Mouse (Mus musculus) kidney, postnatal 36 days (tissue): ENCODE results near the gene Cdh13.
"Not testable (repeated sequence)": the region's sequence is repeated elsewhere in the genome, so short reads cannot be mapped to it uniquely, and the experiment has no call there.

Experiments used
- DNase-seq, 2 experiments: peaks; one replicate each; pipeline ENCODE4 v3.0.0; 2021 to 2022; ENCODE audit warnings: mixed read lengths in 2 of 2

Cdh13 gene

DNA sequence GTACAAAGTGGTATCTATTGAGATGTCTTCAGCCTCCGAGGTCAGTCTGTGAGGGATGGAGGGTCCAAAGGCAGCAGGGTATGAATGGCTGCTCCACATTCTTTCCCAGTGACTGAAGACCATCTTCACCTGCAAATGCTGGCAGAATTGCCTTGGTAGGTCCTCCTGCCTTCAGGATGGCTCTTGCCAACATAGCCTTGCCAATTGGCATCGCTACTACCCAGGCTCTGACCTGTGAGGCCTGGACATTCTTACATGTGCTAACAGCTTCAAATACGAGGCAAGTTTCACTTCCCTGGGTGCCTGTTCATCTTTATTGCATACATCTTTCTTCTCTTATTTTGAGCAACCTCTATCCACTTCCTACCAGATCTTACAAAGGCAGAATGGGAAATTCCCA lies 425.8 kb downstream of the Cdh13 start:
- no peak for DNase-seq

DNA sequence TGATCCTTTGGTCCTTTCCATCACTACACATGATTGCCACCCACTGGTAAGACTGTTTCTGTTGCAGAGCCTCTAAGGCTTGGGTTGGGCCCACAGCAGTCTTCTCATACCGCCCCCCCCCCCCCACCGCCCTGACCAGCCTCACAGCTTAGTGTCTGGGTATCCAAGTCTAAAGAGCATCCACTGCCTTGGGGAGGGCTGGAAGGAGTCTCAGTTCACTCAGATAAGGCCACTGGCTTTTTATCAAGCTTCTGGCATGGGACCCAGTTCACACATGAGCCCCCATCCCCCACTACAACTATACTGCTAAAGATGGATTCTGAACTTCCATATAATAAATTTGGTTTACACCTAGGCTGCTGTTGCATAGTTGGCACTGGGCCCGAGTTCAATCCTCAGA lies 428.1 kb downstream of the Cdh13 start:
- DNase-seq: no peak

DNA sequence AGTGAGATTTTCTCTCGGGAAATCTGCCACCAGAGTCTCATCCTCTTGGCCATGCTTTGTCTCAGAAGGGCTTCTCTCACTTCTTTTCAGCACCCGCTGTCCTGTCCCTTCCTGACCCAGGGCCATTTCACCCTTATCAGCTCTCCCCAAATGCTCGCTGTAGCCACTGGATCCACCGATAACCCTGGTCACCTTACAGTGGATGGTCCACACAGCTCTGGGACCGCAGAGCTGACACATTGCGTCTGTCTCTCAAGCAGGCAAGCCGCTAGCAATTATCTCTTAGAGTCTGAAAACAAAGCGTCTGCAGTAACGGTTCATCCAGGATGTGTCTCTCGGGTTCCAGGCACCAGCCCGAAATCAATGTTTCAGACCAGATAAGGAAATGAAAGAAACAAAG lies 429.6 kb downstream of the Cdh13 start:
- peak; percentile 27 to 42 for DNase-seq

DNA sequence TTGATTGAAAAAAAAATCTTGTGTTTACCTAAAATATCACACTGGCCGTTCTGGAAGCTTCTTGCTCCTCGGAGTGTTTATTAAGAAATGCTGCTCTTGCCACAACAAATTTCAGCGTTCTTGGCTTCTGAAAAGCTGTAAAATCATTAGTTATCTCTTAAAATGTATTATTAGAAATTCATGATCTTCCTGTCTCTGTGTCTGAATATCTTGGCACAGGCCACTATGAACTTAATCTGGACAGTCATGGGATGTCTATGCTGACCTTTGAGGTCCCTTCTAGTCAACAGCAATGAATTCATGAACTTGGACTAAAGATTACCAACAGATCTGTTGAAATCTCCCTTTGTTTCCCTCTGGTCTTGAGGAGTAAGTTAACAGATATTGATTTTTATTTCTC lies 430.1 kb downstream of the Cdh13 start:
- peak; percentile 6 to 56 for DNase-seq

DNA sequence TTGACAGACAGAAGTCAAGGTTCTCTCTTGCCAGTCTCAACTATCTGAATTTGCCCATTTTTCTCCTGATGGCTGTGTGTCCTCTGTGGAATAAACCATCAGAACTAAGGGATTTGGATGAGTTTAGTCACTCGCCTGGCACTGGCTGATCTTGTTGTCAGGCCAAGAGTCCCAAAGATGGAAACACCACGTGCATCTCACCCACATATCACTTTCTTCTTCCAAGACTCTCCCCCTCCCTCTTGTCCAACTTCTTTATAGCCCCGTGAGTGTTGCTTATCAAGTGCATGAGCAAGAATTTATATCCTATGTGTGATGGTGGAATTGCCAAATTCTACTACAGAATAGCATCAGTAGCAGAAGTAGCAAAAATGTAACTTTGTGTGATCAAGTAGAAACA lies 439.4 kb downstream of the Cdh13 start:
- DNase-seq: no peak

DNA sequence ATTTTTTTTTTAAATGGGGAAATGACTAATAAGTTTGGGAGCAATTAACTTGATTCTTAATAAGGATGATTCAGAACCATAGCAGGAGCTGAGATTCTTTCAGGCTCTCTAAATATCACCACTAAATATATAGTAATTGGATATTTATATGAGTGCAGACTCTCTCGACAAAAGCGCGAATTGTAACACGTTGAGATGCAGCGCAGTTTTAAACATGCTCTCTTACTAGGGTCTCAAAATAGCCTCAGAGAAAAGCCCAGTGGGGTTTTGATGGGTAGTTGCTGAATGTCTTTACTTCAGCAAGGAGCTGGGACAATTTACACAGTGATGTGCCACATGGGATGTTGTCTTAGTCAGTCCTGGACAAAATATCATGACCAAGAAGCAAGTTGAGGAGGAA lies 442.1 kb downstream of the Cdh13 start:
- DNase-seq: no peak

DNA sequence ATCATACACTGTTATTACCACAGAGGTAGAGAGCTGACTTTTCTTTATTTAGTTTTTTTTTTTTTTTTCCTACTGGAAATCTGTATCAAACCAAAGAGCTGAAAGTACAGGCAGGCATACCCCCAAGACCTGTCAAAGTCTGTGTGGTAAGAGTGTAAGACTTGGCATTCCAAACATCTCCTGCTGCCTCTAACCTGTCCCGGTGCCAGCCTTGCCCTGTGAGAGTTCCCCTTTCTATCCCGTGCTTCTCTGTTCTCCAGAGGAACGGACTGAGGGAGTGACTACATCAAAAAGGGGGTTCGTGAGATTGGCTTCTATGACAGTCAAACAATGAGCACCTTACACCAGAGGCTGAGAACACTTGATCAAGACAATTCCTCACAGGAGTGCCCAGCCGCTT lies 458.2 kb downstream of the Cdh13 start:
- no peak for DNase-seq

DNA sequence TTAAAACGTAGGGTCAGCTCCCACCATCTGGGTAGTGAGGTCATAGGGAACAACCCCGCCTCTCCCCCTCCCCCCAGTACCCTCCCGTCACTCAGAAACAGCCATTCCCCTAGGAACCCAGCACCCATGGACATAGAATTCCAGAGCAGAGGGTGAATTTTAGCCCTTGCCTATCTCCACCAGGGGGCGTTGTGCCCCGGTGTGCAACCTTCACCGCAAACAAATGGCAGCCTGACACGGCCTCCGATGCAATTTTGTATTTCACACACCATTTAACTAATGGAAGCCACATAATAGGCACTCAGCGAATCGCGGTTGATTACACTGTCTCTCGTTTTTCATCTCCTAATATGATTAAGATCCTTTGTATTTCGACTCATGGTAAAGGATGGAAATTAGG lies 461.5 kb downstream of the Cdh13 start:
- no peak for DNase-seq

DNA sequence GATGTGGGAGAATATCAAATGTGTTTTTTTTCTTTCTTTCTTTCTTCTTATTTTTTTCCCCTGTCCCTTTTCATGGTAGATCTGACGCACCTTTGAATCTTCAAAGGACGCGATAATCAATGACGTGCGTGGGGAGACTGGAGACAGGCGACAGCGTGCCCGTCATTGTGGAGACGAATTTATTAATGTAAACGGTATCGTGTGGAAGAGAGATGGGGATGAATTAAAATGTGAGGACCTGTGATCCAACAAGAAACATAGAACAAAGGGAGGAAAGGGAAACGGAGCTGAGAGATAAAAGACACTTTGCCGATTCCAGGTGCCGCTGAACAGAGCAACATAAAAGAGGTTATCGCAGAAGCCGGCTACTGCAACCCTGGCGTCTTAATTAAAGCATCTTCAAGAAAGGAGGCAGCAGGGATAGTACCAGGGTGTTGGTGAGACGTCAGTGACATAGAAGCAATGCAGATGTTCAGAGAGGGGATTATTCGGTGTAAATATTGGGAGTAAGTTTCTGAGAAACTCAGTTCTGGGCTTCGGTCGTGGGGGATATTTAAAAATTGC lies 464.6 kb downstream of the Cdh13 start:
- DNase-seq: no peak

DNA sequence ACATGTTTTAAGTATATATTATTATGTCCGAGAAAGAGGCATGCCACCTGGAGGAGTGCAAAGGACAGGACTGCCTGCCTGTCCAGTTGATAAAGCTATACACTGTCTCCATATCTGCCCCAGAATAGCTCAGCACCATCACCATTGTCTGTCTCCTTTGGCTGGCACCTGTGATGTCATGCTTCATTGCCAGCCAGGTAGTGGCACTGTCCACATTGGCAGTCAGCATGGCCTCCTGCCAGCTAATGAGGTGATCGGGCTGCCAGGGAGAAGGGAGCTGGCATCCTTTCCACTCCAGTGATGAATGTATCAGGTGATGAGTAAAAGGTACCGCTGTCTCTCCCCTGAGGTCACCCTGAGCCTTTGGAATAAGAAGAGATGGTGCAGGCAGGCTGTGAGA lies 465.7 kb downstream of the Cdh13 start:
- DNase-seq: no peak

DNA sequence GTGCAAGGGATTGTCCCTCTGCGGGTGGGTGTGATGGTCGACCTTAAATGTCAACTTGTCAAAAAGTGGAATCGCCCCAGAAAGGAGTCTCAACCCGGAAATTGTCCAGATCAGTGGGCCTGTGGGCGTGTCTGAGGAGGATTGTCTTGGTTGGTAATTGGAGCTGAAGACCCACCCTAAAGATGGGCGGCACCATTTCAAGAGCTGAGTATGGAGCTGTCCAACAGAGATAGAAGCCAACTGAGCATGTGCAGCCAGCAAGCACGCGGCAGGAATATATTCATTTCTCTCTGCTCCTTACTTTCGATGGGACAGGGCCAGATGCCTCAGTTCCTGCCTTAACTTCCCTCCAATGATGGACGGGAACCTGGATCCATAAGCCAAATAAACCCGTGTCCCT lies 466.3 kb downstream of the Cdh13 start:
- no peak for DNase-seq

DNA sequence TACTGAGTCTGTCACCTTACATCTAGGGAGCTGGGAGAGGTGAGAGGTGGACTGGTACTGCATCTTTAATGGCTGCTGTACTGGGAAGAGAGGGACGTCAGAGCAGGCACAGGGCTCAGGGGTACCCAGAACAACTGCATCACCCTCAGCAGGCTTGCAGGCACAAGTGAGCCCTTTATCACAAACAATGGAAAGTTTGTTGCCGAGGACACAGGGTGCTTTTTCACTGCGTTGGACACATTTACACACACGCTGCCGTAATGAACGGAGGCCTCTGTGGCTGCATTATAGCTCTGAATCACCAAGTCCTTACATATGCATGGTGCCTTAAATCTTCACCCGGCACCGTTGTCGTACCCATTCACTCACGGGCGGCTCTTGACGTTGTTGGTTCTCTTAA lies 470.2 kb downstream of the Cdh13 start:
- no peak for DNase-seq

DNA sequence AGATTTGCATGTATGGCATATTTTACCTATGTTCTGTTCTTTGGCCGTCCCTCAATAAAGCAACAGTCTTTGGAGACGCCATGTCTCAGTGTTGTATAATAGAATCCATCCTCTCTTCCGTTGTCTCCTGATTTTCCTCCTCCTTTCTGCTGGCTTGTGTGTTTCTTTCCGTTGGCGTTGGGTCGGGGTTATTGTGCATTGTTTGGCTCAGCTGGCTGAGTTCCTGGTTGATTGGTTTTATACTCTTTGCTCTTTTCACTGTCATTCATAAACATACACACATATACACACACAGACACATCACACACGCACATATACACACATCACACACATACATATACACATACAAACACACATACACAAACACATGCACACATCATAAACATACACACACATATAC lies 470.6 kb downstream of the Cdh13 start:
- DNase-seq: no peak

DNA sequence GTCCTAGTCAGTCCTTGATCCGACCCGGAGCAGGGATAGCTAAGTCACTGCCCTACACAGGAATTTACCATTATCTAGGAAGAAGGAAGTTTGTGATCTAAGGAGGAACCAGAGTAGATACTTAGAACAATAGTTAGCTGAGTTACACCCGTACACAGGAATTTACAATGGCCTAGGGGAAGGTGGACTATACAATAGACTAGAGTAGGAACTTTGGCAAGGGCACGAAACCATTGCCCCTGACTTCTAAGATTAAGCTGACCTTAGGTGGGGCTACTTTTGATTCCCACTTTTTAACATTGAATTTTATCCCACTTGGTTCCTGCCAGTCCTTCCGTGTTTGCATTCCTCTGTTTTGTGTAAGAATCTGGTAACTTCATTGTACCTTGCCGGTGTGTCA lies 494.0 kb downstream of the Cdh13 start:
- not testable (repeated sequence) for DNase-seq

DNA sequence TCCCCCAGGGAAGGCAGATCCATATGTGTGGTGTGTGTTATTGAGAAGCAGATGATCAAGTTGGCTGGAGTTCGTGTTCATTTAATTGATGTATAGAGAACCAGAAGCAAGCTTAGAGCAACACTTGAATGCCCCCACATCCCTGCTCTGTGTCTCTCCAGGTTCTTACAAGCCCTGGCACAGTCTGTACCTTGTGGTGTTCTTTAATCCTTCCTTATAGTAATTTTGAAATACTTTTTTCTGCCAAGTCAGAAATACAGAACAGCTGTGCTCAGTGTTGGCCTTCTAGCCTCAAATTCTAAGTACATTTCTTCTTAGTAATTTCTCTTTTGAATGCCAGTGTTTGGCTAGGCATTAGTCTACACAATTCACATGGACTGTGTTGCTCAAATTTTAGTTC lies 494.8 kb downstream of the Cdh13 start:
- DNase-seq: no peak

DNA sequence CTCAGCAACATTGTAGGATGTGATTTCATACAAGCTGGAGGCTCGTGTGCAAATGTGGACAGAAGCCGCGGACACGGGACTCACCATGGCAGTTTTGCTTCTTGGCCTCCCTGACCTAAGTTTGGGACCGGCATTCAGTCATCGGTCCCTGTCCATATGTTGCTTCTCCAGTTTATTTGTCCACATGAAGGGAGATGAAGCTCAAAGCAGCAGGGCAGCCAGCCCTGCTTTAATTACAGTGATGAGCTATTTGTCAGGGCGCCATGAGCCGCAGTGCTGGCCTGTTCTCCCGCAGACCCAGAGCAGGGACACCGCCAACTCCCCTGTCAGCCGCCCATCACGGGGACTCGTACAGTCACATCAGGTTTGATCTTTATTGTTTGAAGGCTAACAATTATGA lies 502.1 kb downstream of the Cdh13 start:
- no peak for DNase-seq

DNA sequence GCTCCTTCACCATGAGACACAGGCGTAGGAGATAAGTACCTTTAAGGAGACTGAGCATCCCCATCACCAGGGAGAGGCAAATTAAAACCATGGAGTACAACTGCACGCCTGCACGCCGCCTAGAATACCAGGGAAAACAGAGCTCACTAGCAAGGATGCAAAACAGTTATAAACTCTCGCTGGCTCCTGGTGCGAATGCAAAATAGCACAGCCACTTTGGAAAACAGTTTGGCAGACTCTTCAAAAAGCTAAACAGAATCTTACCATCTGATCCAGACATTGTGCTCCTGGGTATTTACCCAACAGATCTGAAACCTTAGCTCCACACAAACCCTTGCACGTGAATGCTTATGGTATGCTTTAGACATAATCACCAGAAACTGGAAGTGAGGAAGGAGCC lies 506.1 kb downstream of the Cdh13 start:
- no peak for DNase-seq

DNA sequence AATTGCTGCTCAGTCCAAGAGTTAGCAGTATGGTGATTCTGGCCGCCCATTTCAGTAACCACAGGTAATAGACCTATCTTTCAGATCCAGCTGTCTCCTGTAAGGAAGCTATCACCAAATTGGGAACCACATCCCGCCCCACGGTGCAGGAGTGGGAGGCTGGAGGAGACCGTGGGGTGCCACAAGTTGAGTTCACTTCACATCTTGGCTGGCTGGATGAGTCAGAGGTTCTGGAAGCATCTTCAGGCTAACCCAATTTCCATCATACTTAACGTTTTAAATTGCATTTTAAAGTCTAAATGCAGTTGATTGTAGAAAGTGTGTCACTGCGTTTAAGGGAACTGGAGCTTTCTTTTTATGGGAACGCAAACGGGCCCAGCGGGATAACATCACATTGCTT lies 511.4 kb downstream of the Cdh13 start:
- DNase-seq: no peak

DNA sequence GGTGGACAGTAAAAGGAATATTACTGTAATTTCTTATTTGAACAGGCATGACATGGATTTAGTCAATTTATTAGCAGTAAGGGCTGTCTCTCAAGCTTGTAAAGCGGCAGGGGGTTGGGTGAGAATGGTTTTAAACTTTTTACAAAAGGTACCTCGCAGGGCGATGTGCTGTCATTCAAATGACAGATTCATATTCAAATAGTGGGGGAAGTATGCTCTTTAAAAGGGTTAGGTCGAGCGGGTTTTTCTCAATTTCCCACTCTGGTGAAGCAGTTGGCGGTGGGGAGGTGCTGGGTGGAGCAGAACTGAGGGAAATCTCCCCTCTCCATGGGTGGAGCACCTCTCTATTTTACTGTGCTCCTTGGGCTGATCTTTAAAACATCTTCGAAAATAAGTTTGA lies 513.0 kb downstream of the Cdh13 start:
- no peak for DNase-seq

DNA sequence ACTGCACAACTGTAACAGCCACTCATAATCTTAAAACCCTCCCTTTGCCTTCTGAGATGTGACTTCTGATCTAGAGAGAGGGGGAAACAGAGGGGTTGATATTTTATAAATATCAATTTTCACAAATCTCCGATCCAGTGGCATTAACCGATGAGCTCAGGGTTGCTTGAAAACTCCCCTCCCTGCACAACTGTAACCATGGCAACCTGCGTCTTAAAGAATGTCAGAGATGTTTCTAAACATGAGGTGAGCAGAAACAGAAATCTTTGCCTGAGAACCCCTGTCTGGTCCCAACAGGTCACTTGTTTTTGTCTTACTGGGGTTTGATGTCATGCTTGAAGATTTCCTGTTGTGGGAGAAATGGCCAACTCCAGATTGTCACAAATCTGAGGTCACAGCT lies 513.6 kb downstream of the Cdh13 start:
- no peak for DNase-seq

DNA sequence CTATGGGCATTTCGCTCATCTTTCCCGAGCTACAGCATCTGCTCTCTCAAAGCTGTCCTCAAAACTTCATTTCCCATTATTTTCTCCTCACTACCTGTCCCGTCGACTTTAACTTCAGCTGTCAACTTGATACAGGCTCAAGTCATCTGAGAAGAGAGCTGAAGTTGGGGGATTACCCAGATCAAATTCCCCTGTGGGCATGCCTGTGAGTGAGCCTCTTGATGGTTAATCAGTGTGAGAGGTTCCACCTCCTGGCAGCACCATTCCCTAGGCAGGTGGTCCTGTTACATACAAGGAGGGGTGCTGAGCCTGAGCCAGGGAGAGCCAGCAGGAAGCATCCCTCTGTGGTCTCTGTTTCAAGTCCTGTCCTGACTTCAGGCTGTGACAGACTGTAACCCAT lies 519.6 kb downstream of the Cdh13 start:
- DNase-seq: no peak

DNA sequence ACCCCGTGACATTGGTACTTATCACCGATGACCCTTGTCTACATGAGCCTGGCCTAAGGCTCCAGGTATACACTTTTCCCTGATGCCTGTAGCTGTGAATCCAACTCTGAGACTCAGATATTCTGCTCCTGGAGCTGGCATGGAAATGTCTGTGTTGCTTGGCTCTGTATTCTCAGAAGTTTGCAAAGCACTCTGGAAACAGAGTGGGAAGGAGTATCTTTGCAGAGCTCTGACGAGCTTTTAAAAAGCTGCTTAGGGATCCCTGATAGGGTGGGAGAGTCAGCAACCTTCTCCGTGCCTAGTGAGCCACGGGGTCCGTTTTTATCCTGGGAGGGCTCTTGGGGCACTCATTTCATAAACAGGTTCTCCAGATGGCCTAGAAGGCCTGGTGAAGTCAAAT lies 526.1 kb downstream of the Cdh13 start:
- no peak for DNase-seq

DNA sequence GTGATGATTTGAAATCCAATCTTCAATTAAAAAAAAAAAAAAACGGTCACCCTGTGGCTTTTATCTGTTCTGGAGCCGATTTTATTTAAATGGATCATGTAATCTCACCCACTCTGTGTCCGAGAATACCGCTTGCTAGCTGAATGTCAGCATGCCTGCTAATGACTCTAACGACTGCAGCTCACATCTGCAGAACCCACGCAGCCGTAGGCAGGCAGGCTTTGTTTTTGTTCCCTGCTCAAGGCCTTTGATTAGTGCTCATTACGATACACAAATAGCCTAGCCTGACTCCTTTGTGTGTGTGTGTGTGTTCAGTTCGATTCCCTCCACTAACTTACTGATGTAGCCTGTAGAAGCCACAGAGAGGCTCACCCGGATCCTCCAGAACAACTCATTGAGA lies 531.5 kb downstream of the Cdh13 start:
- DNase-seq: no peak

DNA sequence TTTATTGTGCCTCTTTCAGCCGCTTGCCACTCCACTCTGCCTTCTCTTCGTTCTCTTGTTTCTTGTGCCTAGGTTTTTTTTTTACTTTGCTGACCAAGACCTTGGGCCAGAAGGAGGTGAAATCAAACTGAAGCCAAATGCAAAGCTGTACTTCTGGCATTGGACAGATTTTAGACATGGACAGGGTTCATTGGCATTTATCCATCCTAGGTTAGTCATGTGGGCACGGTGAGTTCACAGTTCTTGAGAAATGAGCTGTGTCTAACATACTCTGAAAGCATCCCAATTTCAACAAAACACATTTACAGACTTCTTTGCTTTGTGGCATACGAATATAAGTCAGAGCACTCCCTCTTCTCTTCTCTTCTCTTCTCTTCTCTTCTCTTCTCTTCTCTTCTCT lies 543.2 kb downstream of the Cdh13 start:
- DNase-seq: peak in 1 of 2 experiments; percentile 40

DNA sequence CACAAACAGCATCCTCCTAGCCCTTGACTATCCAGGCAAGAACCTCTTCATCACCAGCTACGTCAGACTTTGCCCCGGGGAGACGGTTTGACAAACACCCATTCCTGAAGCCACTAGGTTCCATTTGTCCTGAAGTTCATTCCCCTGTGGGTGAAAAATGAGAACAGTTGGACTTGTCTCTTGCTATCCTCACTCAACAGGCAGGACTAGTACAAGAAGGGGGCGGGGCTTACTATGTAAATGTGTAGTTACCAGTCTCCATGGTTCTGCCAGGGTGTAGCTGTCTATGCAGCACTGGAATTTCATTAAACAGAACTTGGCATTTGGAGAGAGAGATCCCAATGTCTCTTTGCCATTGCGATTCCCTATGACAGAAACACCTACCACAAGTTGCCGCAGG lies 544.2 kb downstream of the Cdh13 start:
- DNase-seq: peak; percentile 5 to 63

DNA sequence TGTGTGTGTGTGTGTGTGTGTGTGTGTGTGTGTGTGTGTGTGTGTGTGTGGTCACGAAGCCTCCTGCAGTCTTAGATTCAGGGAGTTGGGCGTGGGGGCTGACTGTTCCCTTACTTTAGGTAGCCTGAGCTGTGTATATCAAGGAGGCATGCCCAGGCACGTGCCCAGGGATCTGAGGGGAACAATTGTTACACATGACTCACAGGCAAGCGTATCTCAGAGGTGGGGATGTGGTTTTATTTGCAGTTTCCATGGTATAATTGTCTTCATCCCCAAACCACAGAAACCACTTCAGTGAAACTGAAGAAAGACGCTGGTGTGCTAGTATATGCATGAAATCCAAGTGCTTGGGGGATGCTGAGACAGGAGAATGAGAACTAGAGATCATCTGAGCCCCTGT lies 546.8 kb downstream of the Cdh13 start:
- no peak for DNase-seq
